Mouse (Mus musculus): ENCODE results near the gene Cd33. TPM values are rescaled to one million over a fixed set of nuclear protein-coding genes. Genes with fewer than 3 reads are reported as not detected.

Gene Cd33
- total and polyA plus RNA-seq, 3 experiments, result not detected

DNA sequence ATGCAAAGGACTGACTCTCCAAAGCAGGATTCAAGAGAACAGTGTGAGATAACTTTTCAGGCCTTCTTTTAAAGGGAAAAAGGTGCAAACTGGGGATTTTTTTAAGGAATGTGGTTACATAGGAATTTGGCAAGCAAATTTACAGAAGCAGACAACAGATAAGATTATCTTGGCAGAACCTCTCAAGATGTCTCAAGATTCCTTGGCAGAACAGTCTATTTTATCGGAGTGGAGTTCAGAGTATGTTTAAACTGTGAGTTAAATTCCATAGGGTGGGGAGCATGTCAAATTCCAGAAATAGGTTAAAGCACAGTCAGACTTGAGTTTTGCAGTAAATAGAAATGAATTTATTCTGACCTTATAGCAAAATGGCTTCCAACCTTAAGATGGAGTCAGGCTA, 12.7 kb upstream of the Cd33 start:
- no peak overlapping the region for H3K27ac ChIP-seq (ENCODE audit: control insufficient read depth, low read depth, low read length)
- no peaks in the 10 kb centered on the region for H3K27me3 ChIP-seq (ENCODE audit: control insufficient read depth in 1 of 2, insufficient read depth in 2 of 2, low read length in 2 of 2)
- H3K9me3 ChIP-seq (replicated peaks; ENCODE audit: insufficient read depth, low read length), result no peaks in the 10 kb centered on the region
- H3K4me1 ChIP-seq (ENCODE audit: control insufficient read depth in 1 of 2, insufficient read depth in 2 of 2, low read length in 2 of 2), result no peaks in the 10 kb centered on the region
- no peak for DNase-seq (ENCODE audit: low read depth, low spot score)
- no peak overlapping the region for H3K9ac ChIP-seq (ENCODE audit: control insufficient read depth, low read depth, low read length, poor library complexity, severe bottlenecking)
- no peaks in the 10 kb centered on the region for H3K79me2 ChIP-seq (ENCODE audit: control insufficient read depth, insufficient read depth, low read length, poor library complexity)
- no peak overlapping the region for H3K4me3 ChIP-seq (ENCODE audit: control insufficient read depth in 1 of 2, insufficient read depth in 1 of 2, low read depth in 2 of 2, low read length in 2 of 2)
- TF ChIP-seq POLR2A (IDR thresholded peaks at IDR 0.05; ENCODE audit: control insufficient read depth in 1 of 2, insufficient read depth in 1 of 2, low read depth in 1 of 2, low read length in 2 of 2, poor library complexity in 1 of 2) (no peak), TBP (IDR thresholded peaks at IDR 0.05; ENCODE audit: low read depth, low read length) (no peak), ZC3H11A (IDR thresholded peaks at IDR 0.05; ENCODE audit: low read depth, low read length) (no peak)
- no peaks in the 10 kb centered on the region for H3K36me3 ChIP-seq (ENCODE audit: control insufficient read depth in 1 of 2, insufficient read depth in 2 of 2, low read length in 2 of 2)

DNA sequence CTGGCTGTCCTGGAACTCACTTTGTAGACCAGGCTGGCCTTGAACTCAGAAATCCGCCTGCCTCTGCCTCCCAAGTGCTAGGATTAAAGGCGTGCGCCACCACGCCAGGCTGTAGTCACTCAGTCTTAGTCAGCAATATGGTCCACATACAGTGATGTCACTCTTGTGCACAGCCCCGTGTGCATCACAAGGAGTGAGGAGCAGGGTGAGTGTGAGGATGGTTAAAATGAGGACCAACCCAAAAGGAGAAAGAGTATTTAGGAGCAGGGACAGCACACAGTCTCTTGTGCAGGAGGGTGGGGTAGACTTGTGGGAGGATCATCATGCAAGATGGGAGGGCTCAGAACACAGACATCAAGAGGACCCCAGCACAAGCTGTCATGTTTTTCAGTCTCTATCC, 11.1 kb upstream of the Cd33 start:
- Histone ChIP-seq H3K4me3 (ENCODE audit: control insufficient read depth in 1 of 2, insufficient read depth in 1 of 2, low read depth in 2 of 2, low read length in 2 of 2) (no peak overlapping the region), H3K79me2 (ENCODE audit: control insufficient read depth, insufficient read depth, low read length, poor library complexity) (no peaks in the 10 kb centered on the region), H3K27me3 (ENCODE audit: control insufficient read depth in 1 of 2, insufficient read depth in 2 of 2, low read length in 2 of 2) (no peaks in the 10 kb centered on the region), H3K4me1 (ENCODE audit: control insufficient read depth in 1 of 2, insufficient read depth in 2 of 2, low read length in 2 of 2) (no peaks in the 10 kb centered on the region), H3K27ac (ENCODE audit: control insufficient read depth, low read depth, low read length) (no peak overlapping the region), H3K9me3 (replicated peaks; ENCODE audit: insufficient read depth, low read length) (no peaks in the 10 kb centered on the region), H3K36me3 (ENCODE audit: control insufficient read depth in 1 of 2, insufficient read depth in 2 of 2, low read length in 2 of 2) (no peaks in the 10 kb centered on the region), H3K9ac (ENCODE audit: control insufficient read depth, low read depth, low read length, poor library complexity, severe bottlenecking) (no peak overlapping the region)
- no peak for DNase-seq (ENCODE audit: low read depth, low spot score)
- TF ChIP-seq TAL1 (IDR thresholded peaks at IDR 0.05; ENCODE audit: low read length), result no peak
- TF ChIP-seq ZNF384 (IDR thresholded peaks at IDR 0.05; ENCODE audit: low read depth, low read length), result no peak
- no peak for TF ChIP-seq MAZ (IDR thresholded peaks at IDR 0.05; ENCODE audit: low read depth, low read length)
- TF ChIP-seq MAX (IDR thresholded peaks at IDR 0.05; ENCODE audit: low read length), result no peak
- no peak for TF ChIP-seq USF1 (IDR thresholded peaks at IDR 0.05; ENCODE audit: low read depth, low read length)
- no peak for TF ChIP-seq POLR2A (IDR thresholded peaks at IDR 0.05; ENCODE audit: control insufficient read depth in 1 of 2, insufficient read depth in 1 of 2, low read depth in 1 of 2, low read length in 2 of 2, poor library complexity in 1 of 2)
- TF ChIP-seq NELFE (IDR thresholded peaks at IDR 0.05; ENCODE audit: low read depth, low read length), result no peak
- no peak for TF ChIP-seq KAT2A (conservative IDR thresholded peaks at IDR 0.05; ENCODE audit: low read depth, low read length)
- TF ChIP-seq ELF1 (IDR thresholded peaks at IDR 0.05; ENCODE audit: low read depth, low read length), result no peak
- no peak for TF ChIP-seq MYC (IDR thresholded peaks at IDR 0.05; ENCODE audit: low read depth, low read length)
- TF ChIP-seq MAFK (IDR thresholded peaks at IDR 0.05; ENCODE audit: borderline replicate concordance, low read depth, low read length), result no peak
- TF ChIP-seq EP300 (IDR thresholded peaks at IDR 0.05; ENCODE audit: low read depth in 1 of 2, low read length in 2 of 2), result no peak

DNA sequence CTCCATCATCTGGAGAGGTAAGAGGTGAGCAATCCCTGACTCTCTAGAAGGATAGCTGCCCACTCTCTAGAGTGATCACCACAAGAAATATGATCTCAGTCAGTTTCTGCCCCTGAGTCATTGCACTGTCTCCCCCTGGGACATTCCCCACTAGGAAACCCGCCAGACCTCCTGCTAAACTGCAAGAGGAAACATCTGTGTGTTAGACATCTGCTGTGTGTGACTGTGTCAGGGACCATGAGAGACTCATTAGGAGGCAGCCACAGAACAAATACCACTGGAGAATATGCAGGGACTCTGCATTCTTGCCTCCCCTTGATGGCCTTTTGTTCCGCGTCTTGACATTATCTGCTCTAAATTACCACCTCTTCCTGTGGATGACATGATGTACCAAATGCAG, 10.3 kb upstream of the Cd33 start:
- no peak overlapping the region for H3K9ac ChIP-seq (ENCODE audit: control insufficient read depth, low read depth, low read length, poor library complexity, severe bottlenecking)
- TF ChIP-seq MXI1 (IDR thresholded peaks at IDR 0.05; ENCODE audit: low read depth, low read length) (no peak), POLR2A (IDR thresholded peaks at IDR 0.05; ENCODE audit: control insufficient read depth in 1 of 2, insufficient read depth in 1 of 2, low read depth in 1 of 2, low read length in 2 of 2, poor library complexity in 1 of 2) (no peak), ZKSCAN1 (IDR thresholded peaks at IDR 0.05; ENCODE audit: low read depth, low read length) (no peak), MAX (IDR thresholded peaks at IDR 0.05; ENCODE audit: low read length) (no peak), ZC3H11A (IDR thresholded peaks at IDR 0.05; ENCODE audit: low read depth, low read length) (no peak), POLR2AphosphoS5 (IDR thresholded peaks at IDR 0.05; ENCODE audit: borderline replicate concordance, low read depth, low read length) (no peak), TAL1 (IDR thresholded peaks at IDR 0.05; ENCODE audit: low read length) (no peak), JUND (IDR thresholded peaks at IDR 0.05; ENCODE audit: low read depth, low read length) (no peak), CHD2 (IDR thresholded peaks at IDR 0.05; ENCODE audit: low read length) (no peak), NRF1 (IDR thresholded peaks at IDR 0.05; ENCODE audit: insufficient read depth, low read depth, low read length, poor library complexity, severe bottlenecking) (no peak)
- H3K9me3 ChIP-seq (replicated peaks; ENCODE audit: insufficient read depth, low read length), result no peaks in the 10 kb centered on the region
- no peaks in the 10 kb centered on the region for H3K4me1 ChIP-seq (ENCODE audit: control insufficient read depth in 1 of 2, insufficient read depth in 2 of 2, low read length in 2 of 2)
- H3K79me2 ChIP-seq (ENCODE audit: control insufficient read depth, insufficient read depth, low read length, poor library complexity), result no peaks in the 10 kb centered on the region
- no peak overlapping the region for H3K4me3 ChIP-seq (ENCODE audit: control insufficient read depth in 1 of 2, insufficient read depth in 1 of 2, low read depth in 2 of 2, low read length in 2 of 2)
- no peak overlapping the region for H3K27ac ChIP-seq (ENCODE audit: control insufficient read depth, low read depth, low read length)
- no peak for DNase-seq (ENCODE audit: low read depth, low spot score)
- no peaks in the 10 kb centered on the region for H3K27me3 ChIP-seq (ENCODE audit: control insufficient read depth in 1 of 2, insufficient read depth in 2 of 2, low read length in 2 of 2)
- H3K36me3 ChIP-seq (ENCODE audit: control insufficient read depth in 1 of 2, insufficient read depth in 2 of 2, low read length in 2 of 2), result no peaks in the 10 kb centered on the region
